Mouse (Mus musculus) frontal cortex, adult (tissue): ENCODE data around the gene Olfr539.
"Not testable (repeated sequence)": the region's sequence is repeated elsewhere in the genome, so short reads cannot be mapped to it uniquely, and the experiment has no call there.

ENCODE experiments used
- ATAC-seq: cut with Nextera tagmentation; 2 replicates; pipeline ENCODE4 v1.9.2; 2017; ENCODE audit warnings: mild to moderate bottlenecking, moderate library complexity, mixed read lengths; ENCODE audit not compliant: low TSS enrichment

Olfr539 gene

DNA sequence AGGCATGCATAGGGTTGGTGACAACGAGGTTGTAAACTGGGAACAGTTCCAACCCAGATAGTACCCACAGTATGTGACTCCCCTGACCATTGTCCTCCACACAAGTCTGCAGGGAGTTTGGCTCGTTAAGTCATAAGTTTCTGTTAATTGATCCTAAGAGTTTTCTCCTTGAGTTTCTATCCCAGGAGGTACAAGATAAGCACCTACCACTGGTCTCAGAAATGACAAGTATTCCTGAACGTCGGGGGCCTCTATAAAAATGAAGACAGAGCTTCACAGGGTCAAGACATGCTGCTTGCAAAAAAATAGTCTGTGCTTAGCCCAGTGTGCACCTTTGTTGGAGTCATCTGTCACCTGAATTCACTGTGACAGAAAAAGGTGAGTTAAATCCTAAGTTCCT is at the start of gene Olfr539:
Gene Olfr539, plus strand, starts transcription at position 301 of the 400 bp plus-strand sequence.
- ATAC-seq, result no peak

DNA sequence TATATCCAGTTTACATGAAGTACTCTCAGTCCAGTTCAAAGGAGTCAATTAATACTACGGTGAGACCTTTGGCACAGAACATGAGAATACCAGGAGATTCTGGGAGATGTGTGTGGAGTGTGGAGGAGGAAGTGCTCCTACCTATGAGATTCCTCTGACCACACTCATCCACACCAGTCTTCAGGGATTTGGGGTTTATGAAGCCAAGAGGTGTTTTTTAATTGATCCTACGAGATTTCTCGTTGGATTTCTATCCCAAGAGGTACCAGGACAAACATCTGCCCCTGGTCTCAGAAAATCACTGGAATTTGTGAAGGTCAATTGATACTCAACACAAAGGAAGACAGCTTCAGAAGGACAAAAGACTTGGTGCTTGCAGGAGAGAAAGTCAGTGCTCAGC is 31.1 kb upstream of the Olfr539 start, which contains the start of gene Olfr61:
Gene Olfr61, plus strand, starts transcription at position 301 of the 400 bp plus-strand sequence.
- not testable (repeated sequence) for ATAC-seq

DNA sequence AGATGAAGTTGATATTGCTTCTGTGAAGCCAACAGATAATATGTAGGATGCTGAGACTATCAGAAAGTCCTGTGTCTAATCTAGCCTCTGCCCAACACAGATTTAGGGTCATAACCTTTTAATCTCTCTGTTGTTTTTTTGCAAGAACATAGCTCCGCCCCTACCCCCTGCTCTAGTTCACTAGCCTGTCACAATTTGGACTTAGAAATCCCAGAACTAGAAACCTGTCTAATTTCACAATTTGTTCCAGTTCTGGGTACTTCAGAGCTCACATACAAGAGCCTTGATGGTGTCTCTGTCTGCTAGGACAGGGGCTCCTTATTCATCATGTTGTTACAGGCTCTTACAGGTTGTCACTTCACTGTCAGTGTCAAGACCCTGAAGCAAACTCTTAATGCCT is 29.2 kb upstream of the Olfr539 start:
- no peak for ATAC-seq

DNA sequence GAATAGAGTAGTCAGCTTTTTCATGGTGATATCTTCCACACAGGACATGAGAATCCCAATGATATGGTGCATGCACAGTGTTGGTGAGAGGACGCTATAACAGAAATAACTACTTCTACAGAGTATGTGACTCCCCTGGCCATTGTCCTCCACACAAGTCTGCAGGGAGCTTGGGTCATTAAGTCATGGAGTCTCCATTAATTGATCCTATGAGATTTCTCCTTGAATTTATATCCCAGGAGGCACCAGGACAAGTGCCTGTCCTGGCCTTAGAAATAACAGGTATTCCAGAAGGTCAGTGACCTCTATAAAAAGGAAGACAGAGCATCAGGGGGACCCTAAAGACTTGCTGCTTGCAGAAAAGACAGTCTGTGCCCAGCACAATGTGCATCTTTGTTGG is 13.6 kb upstream of the Olfr539 start, which contains the start of gene Olfr53:
Gene Olfr53, plus strand, starts transcription at position 301 of the 400 bp plus-strand sequence.
- no peak for ATAC-seq

DNA sequence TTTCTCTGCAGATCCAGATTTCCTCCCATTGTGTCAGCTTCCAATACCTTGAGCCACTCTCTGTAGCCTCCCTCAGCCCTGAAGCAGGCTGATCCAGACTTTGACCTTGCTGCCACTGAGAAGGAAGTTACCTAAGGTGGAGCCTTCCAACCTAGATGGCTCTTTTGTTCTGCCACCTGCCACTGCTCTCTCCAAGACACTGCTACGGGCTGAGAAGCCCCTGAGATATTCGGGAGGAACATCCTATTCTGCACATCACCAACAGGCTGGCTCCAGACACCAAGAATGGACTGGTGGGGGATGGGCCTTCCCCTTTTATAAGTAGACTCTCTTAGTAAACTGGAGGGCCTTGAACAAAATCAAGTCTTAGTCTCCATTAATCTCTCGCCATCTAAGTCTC is 11.0 kb downstream of the Olfr539 start:
- ATAC-seq, result not testable (repeated sequence)

DNA sequence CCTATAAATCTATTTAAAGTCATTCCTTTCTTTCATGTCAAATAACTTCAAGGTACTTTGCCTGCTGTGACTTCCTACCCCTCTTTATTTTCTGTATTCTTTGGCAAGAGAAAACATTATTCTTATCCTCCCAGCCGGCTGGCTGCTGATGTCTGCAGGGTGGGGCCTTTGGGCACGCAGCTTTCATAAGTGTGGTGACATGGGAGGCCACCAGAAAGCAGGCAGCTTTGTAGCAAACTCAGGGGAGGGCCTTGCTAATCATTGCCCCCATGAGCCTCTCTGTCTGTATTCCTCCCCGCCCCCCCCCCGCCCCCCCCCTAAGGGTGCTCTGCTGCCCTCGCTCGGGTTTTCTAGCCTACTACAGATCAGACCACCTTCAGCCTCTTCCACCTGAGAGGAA is 16.1 kb downstream of the Olfr539 start:
- ATAC-seq, result peak; percentile 44

DNA sequence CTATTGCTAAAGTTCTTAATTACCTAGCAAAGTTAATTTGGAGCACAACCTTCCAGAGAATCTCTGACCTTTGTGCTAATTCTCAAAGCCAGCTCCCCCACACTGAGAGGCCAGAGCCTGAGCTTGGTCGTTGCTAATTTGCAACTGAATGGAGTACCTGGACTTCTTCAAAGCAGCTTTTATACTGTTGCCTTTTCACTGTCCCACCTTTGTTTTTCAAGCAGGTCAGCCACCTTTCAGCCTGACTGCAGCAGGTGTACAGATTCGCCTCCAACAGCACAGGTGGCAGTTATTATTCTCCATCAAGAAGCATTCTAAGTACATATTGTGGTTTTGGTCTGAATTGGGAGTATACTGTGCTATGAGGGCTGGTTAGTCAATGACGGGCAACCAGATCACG is 19.9 kb downstream of the Olfr539 start:
- ATAC-seq, result not testable (repeated sequence)

DNA sequence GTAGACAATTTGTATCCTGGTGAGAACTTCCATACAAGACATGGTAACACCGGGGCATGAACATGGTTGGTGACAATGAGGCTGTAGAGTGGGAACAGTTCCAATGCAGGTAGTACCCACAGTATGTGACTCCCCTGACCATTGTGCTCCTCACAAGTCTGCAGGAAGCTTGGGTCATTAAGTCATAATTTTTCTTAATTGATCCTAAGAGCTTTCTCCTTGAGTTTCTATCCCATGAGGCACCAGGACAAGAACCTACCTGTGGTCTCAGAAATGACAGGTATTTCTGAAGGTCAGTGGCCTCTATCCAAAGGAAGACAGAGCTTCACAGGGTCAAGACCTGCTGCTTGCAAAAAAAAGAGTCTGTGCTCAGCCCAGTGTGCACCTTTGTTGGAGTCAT is 21.9 kb downstream of the Olfr539 start, which contains the start of gene Olfr45:
Gene Olfr45, plus strand, starts transcription at position 301 of the 400 bp plus-strand sequence.
- no peak for ATAC-seq

DNA sequence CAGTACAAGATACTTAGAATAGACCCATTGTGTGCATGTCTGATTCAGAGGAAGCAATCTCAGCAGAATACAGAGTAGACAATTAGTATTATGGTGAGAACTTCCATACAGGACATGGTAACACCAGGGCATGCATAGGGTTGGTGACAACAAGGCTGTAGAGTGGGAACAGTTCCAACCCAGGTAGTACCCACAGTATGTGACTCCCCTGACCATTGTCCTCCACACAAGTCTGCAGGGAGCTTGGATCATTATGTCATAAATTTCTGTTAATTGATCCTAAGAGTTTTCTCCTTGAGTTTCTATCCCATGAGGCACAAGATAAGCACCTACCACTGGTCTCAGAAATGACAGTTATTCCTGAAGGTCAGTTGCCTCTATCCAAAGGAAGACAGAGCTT is 37.2 kb downstream of the Olfr539 start, which contains the start of gene Olfr541:
Gene Olfr541, plus strand, starts transcription at position 301 of the 400 bp plus-strand sequence.
- ATAC-seq, result no peak

DNA sequence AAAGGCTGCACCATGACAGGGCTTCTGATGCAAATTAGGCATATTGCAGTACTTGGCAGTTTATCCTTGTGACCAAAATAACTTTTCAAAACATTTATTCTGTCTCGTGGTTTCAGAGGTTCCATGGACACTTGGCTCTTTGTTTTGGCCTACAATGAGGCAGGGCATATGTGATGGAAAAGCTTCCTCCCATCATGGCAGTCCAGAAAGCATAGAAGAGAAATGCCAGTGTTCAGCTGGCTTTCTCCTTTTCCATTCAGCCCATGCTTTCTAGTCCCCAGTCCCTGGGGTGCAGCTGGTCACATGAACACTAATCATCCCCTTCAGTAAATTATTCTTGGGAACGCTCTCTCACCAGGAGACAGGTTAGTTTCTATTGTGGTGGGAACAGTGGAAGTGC is 46.6 kb downstream of the Olfr539 start:
- ATAC-seq, result no peak

DNA sequence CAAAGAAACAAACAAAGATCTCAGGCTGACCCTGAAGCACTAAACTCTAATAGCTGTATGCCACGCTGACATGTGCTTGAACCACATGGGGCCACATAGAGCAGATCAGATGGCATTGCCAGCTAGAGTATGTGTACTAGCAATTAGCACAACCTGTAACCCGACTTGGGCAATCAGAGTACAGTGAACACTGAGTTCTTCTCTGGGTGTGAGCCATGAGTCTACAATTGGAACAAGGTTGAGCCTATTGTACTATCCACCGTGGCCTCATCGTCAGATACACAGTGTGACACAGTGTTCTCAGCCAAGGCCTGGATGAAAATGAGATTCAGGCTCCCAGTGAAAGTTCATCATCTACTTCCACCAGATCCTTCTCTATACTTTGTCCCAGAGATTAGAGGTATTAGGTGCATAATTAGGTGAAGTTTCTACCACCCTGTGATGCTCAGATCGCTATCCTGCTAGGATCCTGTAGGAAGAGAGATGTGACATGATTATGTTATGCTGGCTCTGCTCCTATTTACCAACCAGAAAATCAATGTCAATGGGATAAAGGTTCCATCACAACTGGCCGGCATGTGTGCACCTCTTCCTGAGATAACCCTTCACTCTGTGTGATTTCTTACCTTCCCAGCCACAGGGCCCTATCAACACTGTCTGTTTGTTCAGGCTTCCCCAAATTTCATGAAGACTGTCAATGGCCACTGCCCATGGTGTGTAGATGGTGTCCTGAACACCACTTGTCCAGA is 48.0 kb downstream of the Olfr539 start:
- ATAC-seq, result no peak

DNA sequence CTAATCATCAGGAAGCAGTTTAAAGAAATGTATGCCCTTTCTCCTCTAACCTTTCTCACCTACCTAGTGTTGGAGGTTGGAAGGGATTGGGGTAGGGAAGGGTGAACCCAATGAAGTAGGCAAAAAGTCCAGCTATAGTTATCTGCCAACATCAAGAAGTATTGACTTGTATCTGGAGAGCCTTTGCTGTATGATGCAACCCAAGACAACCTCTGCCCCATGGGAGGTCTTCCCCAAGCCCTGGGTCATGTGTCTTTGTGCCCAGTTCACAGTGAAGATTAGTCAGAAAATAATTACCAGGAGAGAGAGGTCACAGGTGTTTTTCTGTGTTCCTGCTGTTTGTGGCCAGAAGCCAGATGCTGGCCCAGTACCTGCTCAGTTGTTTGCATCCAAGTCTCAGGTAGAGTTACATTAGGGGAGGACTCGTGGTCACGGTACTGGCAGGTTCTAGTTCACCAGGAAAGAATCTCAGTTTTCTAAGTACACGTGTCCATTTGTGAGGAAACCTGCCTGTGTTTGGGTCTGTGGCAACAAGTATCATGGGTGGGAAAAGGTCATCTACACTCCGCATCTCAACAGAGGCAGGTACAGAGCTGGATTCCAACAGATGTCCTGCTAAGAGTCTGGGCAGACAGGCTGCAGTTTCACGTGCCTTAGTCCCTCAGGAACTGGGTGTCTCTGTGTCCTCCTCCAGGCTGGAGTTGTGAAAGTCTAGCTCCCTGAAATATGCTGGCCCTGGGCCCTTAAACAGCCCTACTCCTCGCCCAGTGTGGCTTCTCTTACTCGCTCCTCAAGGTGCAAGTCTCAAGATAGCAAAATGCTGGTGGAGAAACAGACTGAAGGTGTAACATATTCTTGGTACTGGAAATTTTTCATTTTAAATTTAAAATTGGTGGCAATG is 57.7 kb downstream of the Olfr539 start:
- ATAC-seq, result peak; percentile 50

DNA sequence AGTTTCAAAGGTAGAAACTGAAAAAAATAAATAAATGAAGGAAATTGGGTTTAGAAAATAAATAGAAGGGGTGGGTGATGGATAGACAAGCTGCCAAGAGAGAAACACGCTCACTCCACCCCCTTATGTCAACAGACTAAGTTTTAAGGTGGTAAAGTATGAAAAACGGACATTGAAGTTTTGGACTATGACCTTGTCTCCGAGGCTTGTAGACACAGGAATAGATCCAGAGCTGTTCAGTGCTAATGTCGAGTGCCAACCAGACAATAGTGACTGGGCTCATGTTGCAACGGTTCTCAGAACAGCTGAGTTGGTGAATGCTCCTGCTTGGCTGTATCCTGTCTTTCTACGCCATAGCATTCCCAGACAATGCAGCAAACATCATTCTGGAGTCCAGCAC is 61.4 kb downstream of the Olfr539 start:
- no peak for ATAC-seq

DNA sequence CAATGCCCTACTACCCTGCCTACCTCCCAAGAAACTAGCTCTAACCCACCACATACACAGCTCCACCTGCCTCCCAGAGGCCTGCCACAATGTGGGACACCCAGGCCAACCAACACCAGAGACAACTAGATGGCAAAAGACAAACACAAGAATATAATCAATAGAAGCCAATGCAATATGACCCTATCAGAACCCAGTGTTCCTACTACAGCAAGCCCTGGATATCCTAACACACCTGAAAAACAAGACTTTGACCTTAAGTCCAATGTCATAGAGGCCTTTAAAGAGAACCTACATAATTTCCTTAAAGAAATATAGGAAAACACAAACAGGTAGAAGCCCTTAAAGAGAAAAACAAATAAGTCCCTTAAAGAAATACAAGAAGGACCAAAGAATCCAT is 65.8 kb downstream of the Olfr539 start:
- ATAC-seq, result no peak
